ENCODE assay signal across 8 mouse cellular contexts in genomic region chr3:97228020-97228419, GRCm38 (mm10).
DNase-seq lines count a peak whose midpoint lies in the region; ATAC-seq and TF ChIP-seq lines count a peak whose summit lies in the region.

No protein-coding gene starts in this region.

- DNase-seq in cerebellum, postnatal 14 days = peak; percentile 66 to 71
- DNase-seq in cerebellum, adult 11 months = no peak
- no peak for DNase-seq in forebrain, embryonic 10.5 days (ENCODE audit: extremely low spot score, low spot score)
- no peak for DNase-seq in midbrain, postnatal 0 days (ENCODE audit: low spot score)
- DNase-seq in spleen, postnatal 36 days (ENCODE audit: low spot score in 2 of 2) = no peak
- no peak for DNase-seq in right cerebral cortex, postnatal 14 days

- H3ac ChIP-seq in C2C12 (ENCODE audit: control insufficient read depth, insufficient read length, low read depth) = peak overlapping the region; percentile 68

- peaks cover 2% of the 10 kb centered on the region for H3K79me3 ChIP-seq in C2C12 (ENCODE audit: low read depth)

- 0 out of 2 replicates have a peak, but pooled peaks cover 4% of the 10 kb centered on the region for H3K9me3 ChIP-seq in forebrain, embryonic 10.5 days
- no peaks in the 10 kb centered on the region for H3K9me3 ChIP-seq in limb, embryonic 13.5 days
- no peaks in the 10 kb centered on the region for H3K9me3 ChIP-seq in midbrain, postnatal 0 days (ENCODE audit: low read length)

- H3K36me3 ChIP-seq in C2C12 (ENCODE audit: control insufficient read depth, insufficient read depth) = peaks cover 3% of the 10 kb centered on the region
- H3K36me3 ChIP-seq in forebrain, embryonic 10.5 days (replicated peaks) = peaks cover 27% of the 10 kb centered on the region
- peaks cover 14% of the 10 kb centered on the region for H3K36me3 ChIP-seq in limb, embryonic 13.5 days
- H3K36me3 ChIP-seq in midbrain, postnatal 0 days (ENCODE audit: insufficient read depth, low read length) = no peaks in the 10 kb centered on the region

- under 1% methylated on average over 16 of the region's 16 CpGs for WGBS in forebrain, embryonic 10.5 days
- WGBS in limb, embryonic 13.5 days = 1% methylated on average over 16 of the region's 16 CpGs
- WGBS in midbrain, postnatal 0 days = under 1% methylated on average over 16 of the region's 16 CpGs

- peak overlapping the region; percentile 76 for H3K9ac ChIP-seq in limb, embryonic 13.5 days
- peak overlapping the region; percentile 86 for H3K9ac ChIP-seq in midbrain, postnatal 0 days (replicated peaks; ENCODE audit: low read length, poor library complexity, severe bottlenecking)

- H3K27me3 ChIP-seq in C2C12 (ENCODE audit: control insufficient read depth, insufficient read depth, insufficient read length) = no peaks in the 10 kb centered on the region
- H3K27me3 ChIP-seq in forebrain, embryonic 10.5 days (ENCODE audit: poor library complexity, severe bottlenecking) = no peaks in the 10 kb centered on the region
- H3K27me3 ChIP-seq in limb, embryonic 13.5 days = no peaks in the 10 kb centered on the region
- H3K27me3 ChIP-seq in midbrain, postnatal 0 days (ENCODE audit: insufficient read depth, low read length) = no peaks in the 10 kb centered on the region

- peaks cover 43% of the 10 kb centered on the region for H3K4me1 ChIP-seq in forebrain, embryonic 10.5 days
- H3K4me1 ChIP-seq in limb, embryonic 13.5 days = peaks cover 45% of the 10 kb centered on the region
- peaks cover 7% of the 10 kb centered on the region; the same call in 1 of the 2 replicates for H3K4me1 ChIP-seq in midbrain, postnatal 0 days (ENCODE audit: insufficient read depth, low read length)

- peak; percentile 34 for ATAC-seq in limb, embryonic 13.5 days (ENCODE audit: low FRiP score, low read depth)
- ATAC-seq in midbrain, postnatal 0 days (ENCODE audit: low FRiP score) = peak; percentile 33

- TF ChIP-seq CTCF in C2C12 (IDR thresholded peaks at IDR 0.05; ENCODE audit: control insufficient read depth, insufficient read depth, insufficient read length) = no peak
- no peak for TF ChIP-seq CTCF in midbrain, postnatal 0 days (IDR thresholded peaks at IDR 0.05)

- H3K79me2 ChIP-seq in C2C12 (ENCODE audit: control insufficient read depth, insufficient read depth) = no peaks in the 10 kb centered on the region

- peak overlapping the region; percentile 36 for H3K4me3 ChIP-seq in C2C12 (ENCODE audit: insufficient read depth, poor library complexity, severe bottlenecking)
- peak overlapping the region; percentile 86 for H3K4me3 ChIP-seq in forebrain, embryonic 10.5 days
- H3K4me3 ChIP-seq in limb, embryonic 13.5 days = peak overlapping the region; percentile 75
- H3K4me3 ChIP-seq in midbrain, postnatal 0 days (ENCODE audit: low read depth, low read length) = peak overlapping the region; percentile 87

- H3K27ac ChIP-seq in forebrain, embryonic 10.5 days = peak overlapping the region; percentile 98
- H3K27ac ChIP-seq in limb, embryonic 13.5 days = peak overlapping the region; percentile 94
- H3K27ac ChIP-seq in midbrain, postnatal 0 days (ENCODE audit: low read depth, low read length) = peak overlapping the region; percentile 82

- peak overlapping the region; percentile 73 for H3K4me2 ChIP-seq in limb, embryonic 13.5 days (replicated peaks)
- peak overlapping the region; percentile 84 for H3K4me2 ChIP-seq in midbrain, postnatal 0 days (ENCODE audit: low read depth, low read length, poor library complexity, severe bottlenecking)

TF ChIP-seq in C2C12, 6 proteins besides CTCF, POLR2A, EP300 and RAD21:
- TF ChIP-seq MAX (IDR thresholded peaks at IDR 0.05) (no peak), CEBPB (IDR thresholded peaks at IDR 0.05; ENCODE audit: low read depth) (no peak), USF1 (IDR thresholded peaks at IDR 0.05; ENCODE audit: low read depth) (no peak), MYOD1 (IDR thresholded peaks at IDR 0.05; ENCODE audit: control insufficient read depth, insufficient read length, low read depth) (no peak), MYOG (IDR thresholded peaks at IDR 0.05; ENCODE audit: control insufficient read depth, extremely low read depth, insufficient read length) (no peak), FOSL1 (IDR thresholded peaks at IDR 0.05; ENCODE audit: insufficient read depth, low read length, poor library complexity, severe bottlenecking) (no peak)

Comparison
In these comparisons a context has a peak if more than half of its experiments do, and no peak if none do; other contexts are left out.
1. DNase-seq: peak in cerebellum, postnatal 14 days (2 of 2); none in cerebellum, adult 11 months (single experiment), forebrain, embryonic 10.5 days (single experiment), midbrain, postnatal 0 days (single experiment), spleen, postnatal 36 days (0 of 2) and right cerebral cortex, postnatal 14 days (single experiment).
2. H3K4me3 ChIP-seq: peak in every context shown above with its lines; median percentile 87 in midbrain, postnatal 0 days; 86 in forebrain, embryonic 10.5 days; 75 in limb, embryonic 13.5 days; 36 in C2C12.
3. Peak in every context shown above with its lines, with median percentiles within 50 percentile points of each other: H3K27ac ChIP-seq.